Mouse (Mus musculus) adrenal gland, adult 18-20 months (tissue): Measurements from ENCODE around the gene Supv3l1. TPM values are rescaled to one million over a fixed set of nuclear protein-coding genes. Genes with fewer than 3 reads are reported as not detected.

Experiments used
- DNase-seq, 2 experiments: peaks; one replicate each; pipeline ENCODE4 v3.0.0; 2021 to 2022; ENCODE audit warnings: low spot score in 2 of 2
- total RNA-seq, 2 experiments: library from RNA; stranded (reverse); gene quantifications; 1 replicate in 1 of 2; 2 replicates in 1 of 2; pipeline ENCODE4 v1.2.3; 2021

The Supv3l1 gene
- total RNA-seq, 2 experiments from 2014 or later, result 32.4 to 33.5 TPM

GRCm38 (mm10) chr10:62418831-62419356, 30.6 kb downstream of the Supv3l1 start:
- no peak for DNase-seq

- no peak for DNase-seq
These were observed 35.9 kb downstream of the Supv3l1 start for GRCm38 (mm10) chr10:62413606-62413982.

DNA sequence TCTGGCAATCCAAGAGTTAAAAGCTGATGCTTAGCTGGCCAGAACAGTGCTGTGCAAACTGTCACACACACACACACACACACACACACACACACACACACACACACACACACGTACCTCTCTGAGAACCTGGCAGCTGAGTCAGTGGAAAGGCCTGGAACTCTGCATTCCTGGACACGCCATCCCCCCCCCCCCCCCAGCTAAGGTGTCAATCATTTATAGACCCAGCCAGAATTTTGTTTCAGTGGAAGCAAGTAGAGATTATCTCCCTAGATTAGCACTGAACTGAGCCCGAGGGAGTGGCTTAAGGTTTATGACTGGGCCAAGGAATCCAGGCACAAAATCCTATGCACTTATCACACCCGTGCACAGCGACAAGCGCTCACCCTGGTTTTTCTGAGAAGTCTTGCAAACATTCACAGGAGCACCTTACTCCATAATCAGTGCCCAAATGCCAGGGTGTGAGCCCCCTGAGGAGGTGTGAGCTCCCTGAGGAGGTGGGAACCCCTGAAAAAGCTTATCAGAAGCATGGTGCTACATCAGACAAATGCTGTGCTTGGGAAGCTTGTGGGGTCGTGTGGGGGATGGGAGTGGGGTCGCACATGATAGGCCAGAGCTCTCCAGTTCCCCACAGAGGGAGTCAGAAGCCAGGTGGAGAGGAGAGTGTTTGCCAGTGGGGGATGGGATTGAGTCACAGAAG, 36.5 kb downstream of the Supv3l1 start:
- no peak for DNase-seq

DNA sequence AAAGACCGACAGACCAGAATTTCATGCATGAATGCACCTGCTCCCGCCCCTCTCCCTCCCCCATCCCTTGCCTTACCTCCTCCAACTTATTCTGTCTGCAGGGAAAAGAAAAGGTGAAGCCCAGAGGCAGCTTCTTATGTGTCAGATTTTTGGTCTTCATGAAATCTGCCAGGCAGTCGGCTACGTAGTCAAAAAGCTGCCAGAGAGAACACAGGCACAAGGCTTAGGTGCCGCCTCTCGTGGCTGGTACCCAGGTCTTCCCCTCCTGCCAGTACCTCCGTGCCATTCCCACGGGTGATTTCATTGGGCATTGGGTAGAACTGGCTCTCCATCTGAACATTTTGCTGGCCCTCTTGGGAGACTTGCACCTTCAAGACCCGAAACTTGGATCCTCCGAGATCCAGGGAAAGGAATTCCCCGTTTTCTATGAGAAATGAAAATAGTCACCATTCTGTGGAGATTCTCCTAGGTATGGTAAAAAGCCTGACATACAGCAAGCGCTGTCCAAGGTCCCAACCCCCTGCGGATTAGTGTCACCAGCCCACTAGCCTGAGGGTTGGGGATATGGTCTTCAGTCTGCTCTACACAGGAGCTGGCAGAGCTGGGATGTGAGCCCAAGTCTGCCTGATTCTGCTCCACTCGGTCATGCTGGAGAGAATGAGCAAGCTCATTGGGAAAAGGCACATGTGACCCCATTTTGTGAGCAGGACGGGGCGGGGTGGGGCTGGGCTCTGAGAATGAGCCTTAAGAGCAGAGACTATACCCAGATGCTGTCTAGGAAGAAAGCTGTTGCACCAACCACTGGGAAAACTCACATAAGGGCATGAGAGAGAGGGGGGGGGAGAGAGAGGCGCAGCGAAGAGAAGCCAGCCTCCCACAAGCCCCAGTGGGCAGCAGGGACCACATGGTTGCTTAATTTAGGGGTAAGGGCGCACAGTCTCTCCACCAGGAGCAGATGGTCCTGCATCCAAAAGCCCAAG, 37.8 kb downstream of the Supv3l1 start:
- no peak for DNase-seq

DNA sequence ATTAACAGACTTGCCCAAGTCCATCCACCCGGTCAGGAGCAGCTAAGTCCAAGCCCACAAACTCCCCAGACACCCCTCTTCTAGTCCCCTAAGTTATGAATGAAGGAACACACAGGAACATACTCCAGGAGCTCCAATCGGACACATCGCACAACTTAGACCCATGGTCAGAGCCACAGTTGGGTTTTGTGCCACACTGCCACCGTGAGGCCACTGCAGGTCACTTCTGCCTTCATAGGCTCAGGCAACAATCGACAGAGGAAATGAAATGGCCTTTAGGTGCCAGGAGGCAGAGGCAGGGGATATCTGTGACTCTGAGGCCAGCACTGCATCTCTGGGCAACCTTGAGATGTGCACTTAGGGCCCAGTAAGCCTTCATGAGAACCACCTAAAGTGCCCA, 38.6 kb downstream of the Supv3l1 start:
- DNase-seq, result peak; percentile 55 to 62

GRCm38 (mm10) chr10:62404901-62405300, 44.6 kb downstream of the Supv3l1 start:
- no peak for DNase-seq

GRCm38 (mm10) chr10:62401641-62402111, 47.9 kb downstream of the Supv3l1 start:
- no peak for DNase-seq

DNA sequence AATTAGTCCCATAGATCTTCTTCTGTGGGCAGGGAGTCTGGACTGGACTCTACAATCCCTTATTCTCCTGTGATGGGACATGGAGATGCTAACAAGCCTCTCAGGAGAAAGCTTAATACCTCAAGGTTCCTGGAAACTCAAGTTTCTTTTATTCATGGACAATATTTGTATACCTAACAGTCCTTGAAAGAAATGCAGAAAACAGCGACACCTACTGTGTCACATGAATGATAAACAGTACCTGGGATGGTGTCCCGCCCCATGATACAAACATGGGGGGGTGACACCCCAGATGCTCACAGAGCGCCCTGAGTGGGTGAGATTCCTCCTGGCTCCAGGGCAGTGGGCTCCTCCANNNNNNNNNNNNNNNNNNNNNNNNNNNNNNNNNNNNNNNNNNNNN, 66.5 kb downstream of the Supv3l1 start:
- DNase-seq, result no peak

DNA sequence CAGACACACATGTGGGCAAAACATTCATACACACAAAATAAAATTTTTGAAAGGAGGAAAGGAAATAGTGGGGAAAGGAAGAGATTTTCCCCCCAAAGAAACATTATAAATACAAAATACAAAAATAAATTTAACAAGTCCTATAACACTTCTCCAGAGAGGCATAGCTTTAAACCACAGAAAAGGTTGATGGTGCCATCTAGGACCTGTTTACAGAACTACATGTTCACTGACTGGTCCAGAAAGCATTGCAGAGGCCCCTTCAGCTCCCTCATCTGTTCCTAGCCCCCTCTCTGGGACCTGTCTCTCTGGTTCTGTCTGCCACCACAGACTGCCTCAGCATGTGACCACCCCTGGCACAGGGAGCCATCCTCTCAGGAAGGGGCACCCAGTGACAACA, 68.6 kb downstream of the Supv3l1 start:
- no peak for DNase-seq

- no peak for DNase-seq
These were observed 69.7 kb downstream of the Supv3l1 start, which contains the start of gene Hk1 for GRCm38 (mm10) chr10:62379808-62380207. TSS of gene Hk1 (minus strand) at chr10:62379908.

Other genes with a start within 250 kb of the Supv3l1 start
- gene Tspan15, start 218.5 kb downstream of the Supv3l1 start, total RNA-seq, result 10 to 100 TPM; 17.9 to 18.9 TPM
- 10 to 100 TPM; 13.0 to 50.3 TPM for gene Tacr2, start 197.3 kb downstream of the Supv3l1 start, total RNA-seq
- 10 to 100 TPM; 26.2 to 30.2 TPM for gene Hk1, start 69.8 kb downstream of the Supv3l1 start, total RNA-seq
- not detected for gene Hkdc1, start 27.2 kb downstream of the Supv3l1 start, total RNA-seq
- gene 4930507D05Rik, start 249 bp downstream of the Supv3l1 start, total RNA-seq, result under 1 TPM; 0.16 to 0.60 TPM
- 10 to 100 TPM; 49.2 to 54.3 TPM for gene Vps26a, start 37.1 kb upstream of the Supv3l1 start, total RNA-seq
- gene Srgn, start 77.7 kb upstream of the Supv3l1 start, total RNA-seq, result 10 to 100 TPM; 48.6 to 55.5 TPM
- 10 to 100 TPM; 45.7 to 57.0 TPM for gene Kif1bp, start 128.7 kb upstream of the Supv3l1 start, total RNA-seq
- 10 to 100 TPM; 75.4 to 79.8 TPM for gene Ddx21, start 152.5 kb upstream of the Supv3l1 start, total RNA-seq
- 100 to 1,000 TPM; 108 to 120 TPM for gene Ddx50, start 201.5 kb upstream of the Supv3l1 start, total RNA-seq